Mouse (Mus musculus) ovary, postnatal 14 days (tissue): ENCODE data around the gene Hcar2.

Experiments
- DNase-seq: peaks from one replicate; pipeline ENCODE4 v3.0.0; 2022; ENCODE audit warnings: low spot score

Hcar2 gene

GRCm38 (mm10) chr5:123865365-123865764 is at the start of gene Hcar2:
Gene Hcar2, minus strand, starts transcription at chr5:123865499.
- DNase-seq, result no peak

GRCm38 (mm10) chr5:123914852-123915251 is 49.6 kb upstream of the Hcar2 start:
- no peak for DNase-seq

- DNase-seq, result no peak
Measured at GRCm38 (mm10) chr5:123907631-123907977, 42.3 kb upstream of the Hcar2 start.

GRCm38 (mm10) chr5:123906976-123907630 is 41.8 kb upstream of the Hcar2 start, which contains the start of gene Denr:
Gene Denr, plus strand, starts transcription at chr5:123907175.
- DNase-seq, result peak; percentile 100

- DNase-seq, result no peak
Measured at GRCm38 (mm10) chr5:123906146-123906975, 41.1 kb upstream of the Hcar2 start.

- no peak for DNase-seq
Measured at GRCm38 (mm10) chr5:123904059-123904672, 38.9 kb upstream of the Hcar2 start.

GRCm38 (mm10) chr5:123897352-123897751 is 32.1 kb upstream of the Hcar2 start:
- DNase-seq, result no peak

- DNase-seq, result no peak
Measured at GRCm38 (mm10) chr5:123896395-123896794, 31.1 kb upstream of the Hcar2 start.

GRCm38 (mm10) chr5:123893520-123893919 is 28.2 kb upstream of the Hcar2 start:
- DNase-seq, result no peak

- DNase-seq, result peak; percentile 21
Measured at GRCm38 (mm10) chr5:123891669-123892068, 26.4 kb upstream of the Hcar2 start.

GRCm38 (mm10) chr5:123890987-123891386 is 25.7 kb upstream of the Hcar2 start:
- no peak for DNase-seq

GRCm38 (mm10) chr5:123890312-123890711 is 25.0 kb upstream of the Hcar2 start:
- DNase-seq, result no peak

GRCm38 (mm10) chr5:123886365-123886764 is 21.1 kb upstream of the Hcar2 start:
- no peak for DNase-seq

- no peak for DNase-seq
Measured at GRCm38 (mm10) chr5:123884332-123884731, 19.0 kb upstream of the Hcar2 start.

- DNase-seq, result no peak
Measured at GRCm38 (mm10) chr5:123883891-123884290, 18.6 kb upstream of the Hcar2 start.

GRCm38 (mm10) chr5:123880778-123881177 is 15.5 kb upstream of the Hcar2 start:
- no peak for DNase-seq

GRCm38 (mm10) chr5:123879928-123880327 is 14.6 kb upstream of the Hcar2 start, which contains the start of gene Hcar1:
Gene Hcar1, minus strand, starts transcription at chr5:123880020.
- DNase-seq, result peak; percentile 36

- DNase-seq, result no peak
Measured at GRCm38 (mm10) chr5:123878056-123878455, 12.8 kb upstream of the Hcar2 start.

GRCm38 (mm10) chr5:123874177-123874576 is 8.9 kb upstream of the Hcar2 start:
- no peak for DNase-seq

- DNase-seq, result no peak
Measured at GRCm38 (mm10) chr5:123869615-123870014, 4.3 kb upstream of the Hcar2 start.

- no peak for DNase-seq
Measured at GRCm38 (mm10) chr5:123866457-123866856, 1.2 kb upstream of the Hcar2 start.

GRCm38 (mm10) chr5:123863934-123864333 is 1.4 kb downstream of the Hcar2 start:
- DNase-seq, result no peak
